Mouse (Mus musculus): ENCODE measurements at regions not wholly inside any gene's neighbourhood (a gene's known extent, or its start where the extent isn't known, plus 50 kb on each side); places are given as distances from the start of the nearest gene placed in this dataset.

- Histone ChIP-seq H3K36me3 (no peaks in the 10 kb centered on the region), H3K27me3 (replicated peaks) (peaks cover 8% of the 10 kb centered on the region; the same call in 1 of the 2 replicates), H3K9me3 (no peaks in the 10 kb centered on the region), H3K4me1 (peaks cover 12% of the 10 kb centered on the region), H3K4me2 (replicated peaks) (no peak overlapping the region), H3K9ac (no peak overlapping the region), H3K27ac (no peak overlapping the region), H3K4me3 (no peak overlapping the region)
- no peak for ATAC-seq (ENCODE audit: low FRiP score, low read depth)
- WGBS, result 55% methylated on average over 5 of the region's 5 CpGs
These were observed 196.7 kb downstream of the Opa1 start for GRCm38 (mm10) chr16:29775879-29776278.

DNA sequence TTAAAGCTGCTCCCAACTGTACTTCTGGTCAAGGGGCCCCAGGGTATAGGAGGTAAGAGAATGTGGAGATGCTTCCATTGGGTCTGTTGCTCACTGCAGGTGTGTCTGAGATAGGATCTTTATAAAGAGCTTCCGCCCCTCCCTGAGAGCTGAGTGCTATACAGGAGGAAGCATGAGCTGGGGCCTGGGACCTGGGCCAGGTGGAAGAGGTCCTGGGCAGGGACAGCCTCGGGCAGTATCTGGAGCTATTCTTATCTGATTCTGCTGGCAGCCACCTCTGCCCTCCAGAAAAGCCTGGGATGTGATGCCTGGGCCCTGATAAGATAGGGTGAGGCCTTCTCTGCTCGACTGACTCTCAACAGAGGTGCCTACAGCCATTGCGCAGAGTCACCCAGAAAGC is 203.3 kb downstream of the Opa1 start:
- H3K27me3 ChIP-seq (replicated peaks), result 0 out of 2 replicates have a peak, but pooled peaks cover 6% of the 10 kb centered on the region
- no peak overlapping the region for H3K4me2 ChIP-seq (replicated peaks)
- no peaks in the 10 kb centered on the region for H3K4me1 ChIP-seq
- H3K9me3 ChIP-seq, result no peaks in the 10 kb centered on the region
- no peak overlapping the region for H3K4me3 ChIP-seq
- WGBS, result 88% methylated on average over 4 of the region's 4 CpGs
- H3K27ac ChIP-seq, result no peak overlapping the region
- no peaks in the 10 kb centered on the region for H3K36me3 ChIP-seq
- no peak for ATAC-seq (ENCODE audit: low FRiP score, low read depth)
- H3K9ac ChIP-seq, result no peak overlapping the region

- no peak overlapping the region for H3K4me2 ChIP-seq (replicated peaks)
- H3K4me3 ChIP-seq, result no peak overlapping the region
- 0 out of 2 replicates have a peak, but pooled peaks cover 9% of the 10 kb centered on the region for H3K27me3 ChIP-seq (replicated peaks)
- H3K9ac ChIP-seq, result no peak overlapping the region
- no peaks in the 10 kb centered on the region for H3K4me1 ChIP-seq
- H3K27ac ChIP-seq, result no peak overlapping the region
- H3K36me3 ChIP-seq, result no peaks in the 10 kb centered on the region
- ATAC-seq (ENCODE audit: low FRiP score, low read depth), result no peak
- no peaks in the 10 kb centered on the region for H3K9me3 ChIP-seq
- WGBS, result 97% methylated on average over 3 of the region's 3 CpGs
These were observed 206.0 kb downstream of the Opa1 start for GRCm38 (mm10) chr16:29785114-29785513.

- Histone ChIP-seq H3K4me1 (no peaks in the 10 kb centered on the region), H3K9me3 (no peaks in the 10 kb centered on the region), H3K4me2 (replicated peaks) (no peak overlapping the region), H3K4me3 (no peak overlapping the region), H3K27me3 (replicated peaks) (0 out of 2 replicates have a peak, but pooled peaks cover 3% of the 10 kb centered on the region), H3K27ac (no peak overlapping the region), H3K36me3 (no peaks in the 10 kb centered on the region), H3K9ac (no peak overlapping the region)
- no peak for ATAC-seq (ENCODE audit: low FRiP score, low read depth)
- WGBS, result 87% methylated on average over 8 of the region's 8 CpGs
These were observed 207.4 kb downstream of the Opa1 start for GRCm38 (mm10) chr16:29786540-29786939.

GRCm38 (mm10) chr16:29787633-29788511 is 208.7 kb downstream of the Opa1 start:
- Histone ChIP-seq H3K9me3 (no peaks in the 10 kb centered on the region), H3K36me3 (no peaks in the 10 kb centered on the region), H3K4me2 (replicated peaks) (no peak overlapping the region), H3K4me3 (no peak overlapping the region), H3K9ac (no peak overlapping the region), H3K27me3 (replicated peaks) (0 out of 2 replicates have a peak, but pooled peaks cover 3% of the 10 kb centered on the region), H3K27ac (no peak overlapping the region), H3K4me1 (no peaks in the 10 kb centered on the region)
- 77% methylated on average over 5 of the region's 5 CpGs for WGBS
- ATAC-seq (ENCODE audit: low FRiP score, low read depth), result no peak

DNA sequence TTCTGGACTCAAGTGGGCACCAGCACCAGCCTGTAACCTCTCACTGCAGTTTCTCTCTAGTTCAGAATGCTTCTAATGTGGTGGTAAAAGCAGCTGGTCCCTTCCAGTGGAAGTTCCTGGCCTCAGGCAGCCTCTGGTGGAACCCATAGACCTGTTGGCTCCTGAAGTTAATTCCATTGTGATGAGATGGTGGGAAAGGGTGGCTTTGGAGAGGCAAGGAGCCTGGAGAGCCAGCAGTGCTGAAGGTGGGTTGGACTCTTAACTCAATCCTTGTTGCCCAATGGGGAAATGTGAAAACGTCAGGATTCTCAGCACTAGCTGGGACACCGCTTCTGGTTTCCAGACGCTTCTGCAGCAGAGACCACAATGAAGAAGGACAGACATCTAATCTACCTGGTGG is 210.9 kb downstream of the Opa1 start:
- 0 out of 2 replicates have a peak, but pooled peaks cover 3% of the 10 kb centered on the region for H3K27me3 ChIP-seq (replicated peaks)
- H3K4me2 ChIP-seq (replicated peaks), result no peak overlapping the region
- H3K27ac ChIP-seq, result no peak overlapping the region
- no peaks in the 10 kb centered on the region for H3K36me3 ChIP-seq
- no peak overlapping the region for H3K4me3 ChIP-seq
- no peaks in the 10 kb centered on the region for H3K9me3 ChIP-seq
- H3K4me1 ChIP-seq, result no peaks in the 10 kb centered on the region
- ATAC-seq (ENCODE audit: low FRiP score, low read depth), result no peak
- WGBS, result 94% methylated on average over 3 of the region's 3 CpGs
- H3K9ac ChIP-seq, result no peak overlapping the region

- no peak overlapping the region for H3K4me3 ChIP-seq
- no peaks in the 10 kb centered on the region for H3K9me3 ChIP-seq
- no peak overlapping the region for H3K9ac ChIP-seq
- H3K36me3 ChIP-seq, result no peaks in the 10 kb centered on the region
- H3K27ac ChIP-seq, result no peak overlapping the region
- ATAC-seq (ENCODE audit: low FRiP score, low read depth), result no peak
- 0 out of 2 replicates have a peak, but pooled peaks cover 5% of the 10 kb centered on the region for H3K27me3 ChIP-seq (replicated peaks)
- 78% methylated on average over 3 of the region's 3 CpGs for WGBS
- H3K4me2 ChIP-seq (replicated peaks), result no peak overlapping the region
- peaks cover 16% of the 10 kb centered on the region for H3K4me1 ChIP-seq
These were observed 220.1 kb downstream of the Opa1 start for GRCm38 (mm10) chr16:29799250-29799649.

GRCm38 (mm10) chr16:29799893-29800292 is 220.8 kb downstream of the Opa1 start:
- no peaks in the 10 kb centered on the region for H3K36me3 ChIP-seq
- H3K9me3 ChIP-seq, result no peaks in the 10 kb centered on the region
- no peak for ATAC-seq (ENCODE audit: low FRiP score, low read depth)
- peaks cover 16% of the 10 kb centered on the region for H3K4me1 ChIP-seq
- H3K9ac ChIP-seq, result no peak overlapping the region
- H3K4me3 ChIP-seq, result no peak overlapping the region
- H3K27me3 ChIP-seq (replicated peaks), result 0 out of 2 replicates have a peak, but pooled peaks cover 5% of the 10 kb centered on the region
- H3K27ac ChIP-seq, result no peak overlapping the region
- whole genome bisulfite sequencing, result 67% methylated on average over 3 of the region's 3 CpGs
- H3K4me2 ChIP-seq (replicated peaks), result no peak overlapping the region

GRCm38 (mm10) chr16:29800457-29800856 is 221.3 kb downstream of the Opa1 start:
- no peaks in the 10 kb centered on the region for H3K36me3 ChIP-seq
- ATAC-seq (ENCODE audit: low FRiP score, low read depth), result no peak
- H3K27ac ChIP-seq, result no peak overlapping the region
- WGBS, result 2% methylated on average over 2 of the region's 2 CpGs
- no peak overlapping the region for H3K4me3 ChIP-seq
- H3K4me1 ChIP-seq, result peaks cover 16% of the 10 kb centered on the region
- H3K9me3 ChIP-seq, result no peaks in the 10 kb centered on the region
- no peak overlapping the region for H3K4me2 ChIP-seq (replicated peaks)
- no peak overlapping the region for H3K9ac ChIP-seq
- H3K27me3 ChIP-seq (replicated peaks), result 0 out of 2 replicates have a peak, but pooled peaks cover 8% of the 10 kb centered on the region

DNA sequence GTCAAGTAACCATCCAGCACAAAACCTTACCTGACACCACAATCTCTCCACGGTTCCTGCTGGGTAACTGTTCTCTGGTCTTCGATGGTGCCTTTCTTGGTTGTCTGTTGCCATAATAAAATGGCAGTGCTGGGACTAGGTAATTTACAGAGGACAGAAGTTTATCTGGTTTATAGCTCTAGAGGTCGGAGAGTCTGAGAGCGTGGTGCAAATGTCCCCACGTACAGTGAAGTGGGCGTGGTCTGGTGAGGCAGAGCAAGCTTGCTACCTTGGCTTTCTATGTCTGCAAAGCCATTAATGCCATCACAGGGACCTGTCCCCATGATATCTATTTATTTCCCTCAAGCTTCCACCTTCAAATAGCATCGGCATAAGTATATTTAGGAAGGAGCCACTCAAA is 223.0 kb downstream of the Opa1 start:
- Histone ChIP-seq H3K9ac (no peak overlapping the region), H3K36me3 (no peaks in the 10 kb centered on the region), H3K9me3 (no peaks in the 10 kb centered on the region), H3K4me1 (peaks cover 16% of the 10 kb centered on the region), H3K4me3 (no peak overlapping the region), H3K4me2 (replicated peaks) (no peak overlapping the region), H3K27ac (no peak overlapping the region), H3K27me3 (replicated peaks) (0 out of 2 replicates have a peak, but pooled peaks cover 10% of the 10 kb centered on the region)
- no peak for ATAC-seq (ENCODE audit: low FRiP score, low read depth)
- 84% methylated on average over 7 of the region's 7 CpGs for WGBS

DNA sequence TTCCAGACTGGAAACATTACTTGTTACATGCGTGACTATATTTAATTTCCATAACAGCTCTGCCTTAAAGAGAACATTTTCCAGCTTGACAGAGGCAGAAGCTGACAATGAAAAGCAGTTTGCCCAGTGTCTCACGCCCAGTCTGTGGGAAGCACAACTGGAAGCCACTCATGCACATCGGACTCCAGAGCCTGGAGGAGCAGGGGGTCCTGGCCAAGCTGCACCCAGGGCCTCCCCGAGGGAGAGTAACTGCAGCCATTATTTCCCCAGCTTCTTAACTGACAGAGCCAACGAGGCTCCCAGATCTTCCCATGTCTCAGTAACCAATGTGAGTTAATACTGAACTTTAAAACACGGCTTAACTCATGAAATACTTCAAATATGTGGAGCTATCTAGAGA is 223.5 kb downstream of the Opa1 start:
- Histone ChIP-seq H3K4me2 (replicated peaks) (no peak overlapping the region), H3K4me3 (no peak overlapping the region), H3K9me3 (no peaks in the 10 kb centered on the region), H3K4me1 (peaks cover 12% of the 10 kb centered on the region), H3K27me3 (replicated peaks) (0 out of 2 replicates have a peak, but pooled peaks cover 8% of the 10 kb centered on the region), H3K36me3 (no peaks in the 10 kb centered on the region), H3K9ac (no peak overlapping the region), H3K27ac (no peak overlapping the region)
- ATAC-seq (ENCODE audit: low FRiP score, low read depth), result no peak
- WGBS, result 58% methylated on average over 6 of the region's 6 CpGs

DNA sequence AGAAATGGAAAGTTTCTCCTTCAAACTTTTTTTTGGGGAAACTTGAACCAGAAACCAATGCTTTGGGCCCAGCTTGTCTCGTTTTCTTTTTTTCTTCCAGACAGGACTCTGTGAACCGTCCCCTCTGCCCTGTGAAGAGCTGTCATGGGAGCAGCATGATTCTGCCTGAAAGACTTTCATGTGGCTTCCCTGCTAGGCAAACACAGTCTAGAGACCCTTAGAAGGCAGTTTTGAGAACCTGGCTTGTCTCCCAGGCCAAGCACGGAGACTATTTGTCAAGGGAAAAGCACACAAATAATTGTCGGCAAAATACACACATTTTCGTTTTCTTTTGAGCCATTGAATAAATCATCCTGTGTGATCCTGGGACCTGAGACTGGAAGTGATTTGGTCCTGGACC is 228.7 kb downstream of the Opa1 start:
- Histone ChIP-seq H3K4me3 (no peak overlapping the region), H3K27me3 (replicated peaks) (0 out of 2 replicates have a peak, but pooled peaks cover 16% of the 10 kb centered on the region), H3K4me2 (replicated peaks) (no peak overlapping the region), H3K27ac (no peak overlapping the region), H3K9me3 (no peaks in the 10 kb centered on the region), H3K36me3 (no peaks in the 10 kb centered on the region), H3K9ac (no peak overlapping the region), H3K4me1 (peaks cover 6% of the 10 kb centered on the region; the same call in 1 of the 2 replicates)
- 68% methylated on average over 5 of the region's 5 CpGs for WGBS
- no peak for ATAC-seq (ENCODE audit: low FRiP score, low read depth)

All from neural tube, embryonic 12.5 days (tissue).